Mouse (Mus musculus) lung, postnatal 0 days (tissue): ENCODE measurements around the gene Chrd.

ENCODE experiments used
- CTCF ChIP-seq: IDR thresholded peaks from 2 replicates; pipeline ENCODE4 v1.5.1; 2016; ENCODE audit warnings: antibody characterized with exemption, mild to moderate bottlenecking
- EP300 ChIP-seq: IDR thresholded peaks from 2 replicates; pipeline ENCODE4 v1.6.1; 2016; ENCODE audit warnings: antibody characterized with exemption, mild to moderate bottlenecking, control low read depth

- TF ChIP-seq CTCF (no peak), EP300 (no peak)
Observed at GRCm38 (mm10) chr16:20712889-20713288, 20.0 kb upstream of the Chrd start.
